7 mouse cellular contexts compared by ENCODE assay signal in the genomic region with DNA sequence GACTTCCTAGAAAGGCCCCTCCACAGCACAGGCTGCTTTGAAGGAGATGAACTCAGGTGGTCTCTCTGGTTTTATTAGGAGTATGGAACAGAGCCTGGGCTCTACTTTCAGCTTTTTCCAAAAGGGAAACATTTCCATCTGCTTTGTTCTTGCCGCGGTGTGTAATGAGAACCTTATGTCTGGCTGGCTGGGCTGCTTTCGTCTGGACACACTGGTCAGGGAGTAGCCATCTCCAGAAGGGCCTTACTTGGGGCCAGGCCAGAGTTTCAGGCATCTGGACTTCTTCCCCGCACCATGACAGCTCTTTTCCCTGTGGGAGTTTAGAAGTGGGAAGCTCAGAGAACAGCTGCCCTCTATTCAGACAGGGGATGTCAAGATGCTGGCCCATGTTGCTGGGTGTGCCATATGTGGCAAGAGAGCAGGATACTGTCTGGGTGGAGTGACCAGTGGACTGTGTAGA. TPM values are rescaled to one million over a fixed set of nuclear protein-coding genes. Genes with fewer than 3 reads are reported as not detected.
DNase-seq lines count a peak whose midpoint lies in the region; ATAC-seq and TF ChIP-seq lines count a peak whose summit lies in the region.

No protein-coding gene starts in this region.

- peaks cover 37% of the 10 kb centered on the region for H3K4me1 ChIP-seq in embryonic facial prominence, embryonic 12.5 days
- 0 out of 2 replicates have a peak, but pooled peaks cover 2% of the 10 kb centered on the region for H3K4me1 ChIP-seq in kidney, postnatal 0 days (replicated peaks; ENCODE audit: insufficient read depth, low read length)
- no peaks in the 10 kb centered on the region; the same call in 1 of the 2 replicates for H3K4me1 ChIP-seq in cerebellum, adult 2 months (ENCODE audit: control insufficient read depth, insufficient read depth, low read length)

- peak; percentile 38 to 67 for DNase-seq in gastrocnemius, postnatal 4 days (ENCODE audit: low spot score in 2 of 2)
- peak; percentile 69 for DNase-seq in kidney, postnatal 0 days (ENCODE audit: low spot score)
- DNase-seq in ovary, postnatal 14 days (ENCODE audit: low spot score), result peak; percentile 77
- no peak for DNase-seq in cerebellum, adult 2 months
- DNase-seq in T-cell, adult 2 months (ENCODE audit: low spot score), result no peak
- DNase-seq in layer of hippocampus, postnatal 10 days (ENCODE audit: low spot score in 2 of 2), result no peak

- no peak for ATAC-seq in embryonic facial prominence, embryonic 12.5 days (ENCODE audit: insufficient number of reproducible peaks, insufficient read depth, low FRiP score, low TSS enrichment)
- peak; percentile 57; the same call in 1 of the 2 replicates for ATAC-seq in kidney, postnatal 0 days (replicated peaks; ENCODE audit: low FRiP score, low read depth)

- H3K9me3 ChIP-seq in embryonic facial prominence, embryonic 12.5 days, result no peaks in the 10 kb centered on the region
- H3K9me3 ChIP-seq in kidney, postnatal 0 days (replicated peaks; ENCODE audit: low read length), result no peaks in the 10 kb centered on the region

- no peak overlapping the region for H3K4me2 ChIP-seq in embryonic facial prominence, embryonic 12.5 days (replicated peaks)
- no peak overlapping the region for H3K4me2 ChIP-seq in kidney, postnatal 0 days (ENCODE audit: low read length)

- H3K27me3 ChIP-seq in embryonic facial prominence, embryonic 12.5 days, result no peaks in the 10 kb centered on the region
- no peaks in the 10 kb centered on the region for H3K27me3 ChIP-seq in kidney, postnatal 0 days (ENCODE audit: insufficient read depth, low read length)
- H3K27me3 ChIP-seq in cerebellum, adult 2 months (ENCODE audit: control insufficient read depth, insufficient read depth, low read length), result no peaks in the 10 kb centered on the region

- no peaks in the 10 kb centered on the region for H3K36me3 ChIP-seq in embryonic facial prominence, embryonic 12.5 days
- no peaks in the 10 kb centered on the region for H3K36me3 ChIP-seq in kidney, postnatal 0 days (ENCODE audit: insufficient read depth, low read length)

- no peak for TF ChIP-seq CTCF in kidney, postnatal 0 days (IDR thresholded peaks at IDR 0.05; ENCODE audit: low read depth)
- TF ChIP-seq CTCF in cerebellum, adult 2 months (IDR thresholded peaks at IDR 0.05; ENCODE audit: borderline replicate concordance, insufficient read depth, low read depth, low read length), result no peak

- no peak overlapping the region for H3K9ac ChIP-seq in embryonic facial prominence, embryonic 12.5 days
- no peak overlapping the region for H3K9ac ChIP-seq in kidney, postnatal 0 days (ENCODE audit: low read depth, low read length)

- H3K4me3 ChIP-seq in embryonic facial prominence, embryonic 12.5 days, result no peak overlapping the region
- no peak overlapping the region for H3K4me3 ChIP-seq in kidney, postnatal 0 days (replicated peaks; ENCODE audit: low read depth, low read length)
- H3K4me3 ChIP-seq in cerebellum, adult 2 months (replicated peaks; ENCODE audit: insufficient read depth, low read depth, low read length), result no peak overlapping the region

- peak overlapping the region; percentile 90 for H3K27ac ChIP-seq in embryonic facial prominence, embryonic 12.5 days
- H3K27ac ChIP-seq in kidney, postnatal 0 days, result no peak overlapping the region
- no peak overlapping the region for H3K27ac ChIP-seq in cerebellum, adult 2 months (ENCODE audit: insufficient read depth, low read length)

- WGBS in embryonic facial prominence, embryonic 12.5 days, result 27% methylated on average over 4 of the region's 4 CpGs
- WGBS in kidney, postnatal 0 days, result 56% methylated on average over 4 of the region's 4 CpGs
- WGBS in cerebellum, adult 2 months, result 19% methylated on average over 4 of the region's 4 CpGs

- no peak for TF ChIP-seq POLR2A in cerebellum, adult 2 months (IDR thresholded peaks at IDR 0.05; ENCODE audit: borderline replicate concordance, insufficient read depth, low read length)

RNA-seq across cellular contexts. Expression of a gene that starts 40.0 kb away (rescaled TPM):
- polyA plus RNA-seq in embryonic facial prominence, embryonic 12.5 days (2016; fragmentation: Nextera tagmentation; extraction: Ambion mirVana), result 25.2 and 27.7 TPM in 2 replicates
- total RNA-seq in gastrocnemius, postnatal 4 days (2021), result 1 to 10 TPM; 2.9 to 5.0 TPM
- polyA plus RNA-seq in kidney, postnatal 0 days (2015; fragmentation: Nextera tagmentation; extraction: Ambion mirVana), result 8.9 and 10.1 TPM in 2 replicates
- 2.3 and 2.4 TPM in 2 replicates for polyA plus RNA-seq in cerebellum, adult 2 months (2012; rRNA removed)
- total RNA-seq in layer of hippocampus, postnatal 10 days (2021), result 10 to 100 TPM; 12.9 to 15.3 TPM

RNA-seq across cellular contexts. Expression of a gene that starts 50.1 kb away (rescaled TPM):
- polyA plus RNA-seq in embryonic facial prominence, embryonic 12.5 days (2016; fragmentation: Nextera tagmentation; extraction: Ambion mirVana), result 45.5 and 48.4 TPM in 2 replicates
- 1 to 10 TPM; 5.1 to 7.4 TPM for total RNA-seq in gastrocnemius, postnatal 4 days (2021)
- polyA plus RNA-seq in kidney, postnatal 0 days (2015; fragmentation: Nextera tagmentation; extraction: Ambion mirVana), result 19.1 and 21.9 TPM in 2 replicates
- 0.65 and 1.1 TPM in 2 replicates for polyA plus RNA-seq in cerebellum, adult 2 months (2012; rRNA removed)
- total RNA-seq in layer of hippocampus, postnatal 10 days (2021), result 1 to 10 TPM; 1.7 to 3.5 TPM

RNA-seq across cellular contexts. Expression of a gene that starts 50.2 kb away (rescaled TPM):
- polyA plus RNA-seq in embryonic facial prominence, embryonic 12.5 days (2016; fragmentation: Nextera tagmentation; extraction: Ambion mirVana), result 65.4 and 66.6 TPM in 2 replicates
- 10 to 100 TPM; 25.8 to 29.1 TPM for total RNA-seq in gastrocnemius, postnatal 4 days (2021)
- 35.5 and 39.0 TPM in 2 replicates for polyA plus RNA-seq in kidney, postnatal 0 days (2015; fragmentation: Nextera tagmentation; extraction: Ambion mirVana)
- 81.7 and 83.7 TPM in 2 replicates for polyA plus RNA-seq in cerebellum, adult 2 months (2012; rRNA removed)
- total RNA-seq in layer of hippocampus, postnatal 10 days (2021), result 100 to 1,000 TPM; 113 to 120 TPM

Comparison
In these comparisons a context has a peak if more than half of its experiments do, and no peak if none do; other contexts are left out.
1. DNase-seq: peak in gastrocnemius, postnatal 4 days (2 of 2), kidney, postnatal 0 days (single experiment) and ovary, postnatal 14 days (single experiment); none in cerebellum, adult 2 months (0 of 2), T-cell, adult 2 months (single experiment) and layer of hippocampus, postnatal 10 days (0 of 2).